Mouse (Mus musculus) brain, adult 2 months (tissue): Measurements from ENCODE around the gene F2.
"Not testable (repeated sequence)": the region's sequence is repeated elsewhere in the genome, so short reads cannot be mapped to it uniquely, and the experiment has no call there.

Experiments
- DNase-seq: peaks from one replicate; pipeline ENCODE4 v3.0.0; 2011; ENCODE audit warnings: low read depth, low spot score

The F2 gene

DNA sequence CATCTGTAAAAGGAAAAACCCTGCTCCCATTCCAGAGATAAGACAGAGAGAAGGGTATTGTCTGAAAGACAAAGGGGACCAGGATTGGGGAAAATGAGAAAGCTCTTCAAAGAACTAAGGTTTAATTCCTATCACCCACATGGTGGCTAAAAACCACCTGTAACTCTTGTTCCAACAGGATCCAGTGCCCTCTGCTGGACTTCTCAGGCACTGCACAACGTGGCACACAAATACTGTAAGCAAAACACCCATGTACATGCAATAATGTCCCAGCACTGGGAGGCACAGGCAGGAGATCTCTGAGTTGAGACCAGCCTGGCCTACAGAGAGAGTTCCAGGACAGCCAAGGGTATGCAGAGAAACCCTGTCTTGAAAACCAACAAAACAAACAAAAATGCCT, 10.5 kb upstream of the F2 start:
- peak; percentile 83 for DNase-seq

DNA sequence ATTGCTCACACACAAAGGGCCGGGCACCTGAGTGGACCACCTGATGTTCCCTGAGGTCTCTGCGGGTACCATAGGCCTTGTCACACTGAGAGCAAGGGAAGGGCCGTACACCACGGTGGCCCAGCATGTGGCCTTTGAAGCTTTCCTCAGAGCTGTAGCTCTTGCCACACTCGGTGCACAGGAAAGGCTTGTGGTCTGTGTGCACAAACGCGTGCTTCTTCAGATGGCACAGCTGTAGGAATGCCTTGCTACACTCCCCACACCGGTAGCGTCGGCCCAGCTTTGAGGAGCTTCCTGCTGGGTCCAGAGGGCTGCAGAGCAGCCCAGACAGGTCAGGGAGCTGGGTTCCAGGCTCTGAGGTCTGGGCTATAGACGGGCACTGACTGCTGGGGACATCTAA, 9.6 kb upstream of the F2 start:
- DNase-seq, result no peak

DNA sequence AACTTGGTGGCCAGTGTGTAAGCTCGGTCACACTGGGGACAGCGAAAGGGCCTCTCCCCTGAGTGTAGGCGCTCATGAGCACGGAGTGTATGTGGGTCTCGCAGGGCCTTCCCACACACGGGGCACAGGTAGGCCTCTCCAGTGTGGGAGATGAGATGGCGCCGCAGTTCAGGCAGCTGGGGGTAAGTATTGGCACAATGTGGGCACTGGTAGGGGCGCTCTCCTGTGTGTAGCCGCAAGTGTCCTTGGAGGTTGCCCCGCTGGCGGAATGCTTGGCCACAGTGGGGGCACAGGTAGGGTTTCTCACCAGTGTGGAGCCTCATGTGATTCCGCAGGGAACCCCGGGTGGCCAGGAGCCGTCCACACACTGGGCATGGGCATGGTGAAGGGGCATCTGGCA, 9.1 kb upstream of the F2 start:
- no peak for DNase-seq

DNA sequence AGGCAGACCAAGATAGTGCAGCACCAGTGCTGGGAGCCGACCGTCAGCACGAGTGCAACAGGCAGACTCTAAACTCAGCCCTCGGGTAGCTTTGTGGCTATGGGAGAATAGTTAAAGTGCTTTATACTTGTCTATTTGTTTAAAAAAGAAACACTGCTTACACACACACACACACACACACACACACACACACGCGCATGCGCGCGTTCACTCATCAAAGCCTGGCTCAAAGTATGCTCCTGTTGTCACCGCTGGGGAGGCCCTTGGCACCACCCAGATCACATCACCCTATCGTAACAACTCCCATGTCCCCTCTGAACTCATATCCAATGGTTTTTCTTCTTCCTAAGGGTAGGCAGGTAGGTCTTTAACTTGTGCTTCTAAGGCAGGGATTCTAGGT, 7.8 kb upstream of the F2 start:
- DNase-seq, result no peak

DNA sequence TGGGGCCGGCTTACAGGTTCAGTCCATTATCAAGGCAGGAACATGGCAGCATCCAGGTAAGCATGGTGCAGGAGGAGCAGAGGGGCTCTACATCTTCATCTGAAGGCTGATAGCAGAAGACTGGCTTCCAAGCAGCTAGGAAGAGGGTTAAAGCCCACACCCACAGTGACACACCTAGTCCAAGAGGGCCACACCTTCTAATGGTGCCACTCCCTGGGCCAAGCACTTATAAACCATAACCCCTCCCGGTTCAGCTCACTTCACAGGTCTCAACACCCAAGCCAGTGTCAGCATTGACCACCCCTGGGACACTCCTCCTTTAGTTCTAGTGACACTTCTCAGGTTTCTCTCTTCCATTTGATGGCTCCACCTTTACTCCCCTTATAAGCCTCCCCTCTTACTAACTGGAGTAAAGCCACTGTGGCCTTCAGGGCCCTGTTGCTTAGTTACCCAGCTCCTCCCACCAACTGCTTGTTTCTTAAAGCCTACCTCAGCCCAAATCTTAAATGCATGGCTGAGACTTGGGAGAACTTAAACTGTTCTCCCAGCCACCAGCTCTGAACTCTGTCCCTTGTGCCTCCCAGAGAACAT, 6.7 kb upstream of the F2 start:
- DNase-seq, result no peak

DNA sequence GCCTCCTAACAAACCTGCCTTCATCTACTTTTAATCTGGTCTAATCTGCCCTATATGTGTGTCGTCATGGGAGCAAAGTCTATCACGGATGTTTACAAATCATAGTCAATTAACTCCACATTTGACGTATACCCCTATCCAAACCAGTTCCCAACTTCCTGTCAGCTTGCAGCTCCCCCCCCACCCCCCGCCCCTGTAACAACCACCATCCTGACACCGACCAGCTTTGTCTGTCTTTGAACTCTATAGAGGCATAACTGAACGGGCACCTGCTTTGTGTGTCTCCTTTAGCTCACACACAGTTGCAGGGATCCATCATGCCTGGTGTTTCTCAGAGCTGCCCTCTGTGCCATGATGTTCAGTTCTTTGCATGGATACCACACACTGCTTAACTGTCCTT, 2.7 kb upstream of the F2 start:
- DNase-seq, result no peak

DNA sequence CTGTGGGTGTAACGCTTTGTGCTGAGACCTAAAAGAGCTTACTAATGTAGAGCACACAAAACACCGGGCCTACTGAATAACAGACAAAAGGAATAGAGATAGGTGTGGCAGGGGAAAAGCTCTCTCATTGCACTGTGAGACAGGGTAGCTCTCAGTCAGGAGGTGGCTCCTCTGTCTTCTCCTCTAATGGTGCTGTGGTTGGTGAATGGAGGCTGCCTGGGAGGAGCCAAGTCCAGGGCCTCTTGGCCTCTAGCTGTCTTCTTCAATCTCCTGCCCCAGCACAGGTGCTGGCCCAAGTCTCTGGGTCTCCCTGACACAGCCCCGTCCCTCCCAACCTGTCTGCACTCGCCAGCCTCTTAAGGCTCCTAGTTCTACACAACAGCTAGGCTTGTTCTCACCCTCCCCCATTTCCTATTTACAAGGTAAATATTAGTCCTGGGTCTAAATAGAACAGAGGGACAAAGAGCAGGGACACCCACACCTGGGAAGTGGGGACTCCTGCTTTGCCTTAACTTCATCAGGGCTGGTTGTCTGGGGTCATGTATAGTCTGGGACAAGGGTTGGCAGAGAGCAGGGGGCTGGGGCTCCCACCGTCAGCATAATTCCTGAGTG, 619 bp upstream of the F2 start:
- no peak for DNase-seq

DNA sequence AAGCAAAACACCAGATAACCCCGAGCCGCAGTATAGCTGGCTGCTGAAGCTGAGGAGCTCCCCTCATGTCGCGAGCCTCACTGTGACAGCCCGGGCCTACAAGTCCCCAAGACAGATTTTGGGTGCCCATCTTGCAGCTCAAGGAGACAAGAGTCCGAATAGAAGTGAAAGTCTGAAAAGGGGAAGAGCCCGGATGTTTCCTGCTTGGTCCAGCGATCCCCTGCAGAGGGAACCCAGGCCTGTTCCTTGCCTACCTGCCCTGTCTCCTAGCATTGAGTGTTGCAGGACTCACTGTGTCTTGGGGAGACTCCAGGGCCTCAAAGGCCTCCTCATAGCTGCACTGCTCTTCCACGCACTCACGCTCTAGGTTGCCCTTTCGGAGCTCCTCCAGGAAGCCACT, 728 bp downstream of the F2 start:
- no peak for DNase-seq

DNA sequence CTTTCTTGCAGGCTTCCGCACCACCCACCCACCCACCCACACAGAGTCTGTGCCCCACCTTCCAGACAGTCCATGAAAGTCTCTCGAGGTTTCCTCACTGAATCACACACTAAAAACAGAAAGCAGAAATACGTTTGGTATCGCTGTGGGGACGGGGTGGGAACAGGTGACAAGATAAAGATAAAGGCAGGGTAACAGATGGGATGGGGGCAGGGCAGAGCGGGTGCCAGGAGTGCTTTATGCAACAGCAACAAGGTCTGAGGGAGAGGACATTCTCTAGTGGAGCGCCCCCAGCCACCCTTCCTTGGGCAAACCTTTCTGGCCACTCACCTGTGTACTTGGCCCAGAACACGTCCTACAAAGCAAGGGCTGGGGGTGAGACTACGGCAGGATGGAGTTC, 1.4 kb downstream of the F2 start:
- peak; percentile 80 for DNase-seq

DNA sequence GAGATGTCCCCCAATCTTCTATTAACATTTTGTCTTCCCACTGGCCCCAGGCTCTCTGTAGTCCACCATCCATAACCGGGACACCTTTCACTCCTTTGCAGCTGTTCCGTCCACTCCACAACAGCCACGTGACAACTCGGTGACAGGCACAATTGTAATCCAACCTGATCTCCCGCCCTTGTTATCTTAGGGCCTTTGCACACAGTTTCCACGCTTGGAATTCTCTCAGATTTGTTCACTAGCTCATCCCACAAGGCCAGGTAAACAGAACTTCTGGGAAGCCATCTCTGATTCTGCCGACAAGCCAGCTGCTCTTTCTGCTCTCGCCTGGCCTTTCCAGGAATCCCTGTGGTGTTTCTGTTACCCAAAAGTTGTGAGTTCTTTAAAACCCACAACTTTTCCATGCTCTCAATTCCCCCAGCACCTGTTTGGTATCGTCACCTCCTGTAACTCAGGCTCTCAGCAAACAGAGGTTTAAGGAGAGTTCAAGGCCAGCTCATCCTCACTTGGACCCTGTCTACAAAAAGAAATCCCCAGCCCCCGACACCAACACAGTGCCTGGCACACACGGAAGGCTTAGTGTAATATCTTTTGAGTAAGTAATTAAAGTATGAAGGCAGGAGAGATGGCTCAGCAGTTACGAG, 2.8 kb downstream of the F2 start:
- no peak for DNase-seq

DNA sequence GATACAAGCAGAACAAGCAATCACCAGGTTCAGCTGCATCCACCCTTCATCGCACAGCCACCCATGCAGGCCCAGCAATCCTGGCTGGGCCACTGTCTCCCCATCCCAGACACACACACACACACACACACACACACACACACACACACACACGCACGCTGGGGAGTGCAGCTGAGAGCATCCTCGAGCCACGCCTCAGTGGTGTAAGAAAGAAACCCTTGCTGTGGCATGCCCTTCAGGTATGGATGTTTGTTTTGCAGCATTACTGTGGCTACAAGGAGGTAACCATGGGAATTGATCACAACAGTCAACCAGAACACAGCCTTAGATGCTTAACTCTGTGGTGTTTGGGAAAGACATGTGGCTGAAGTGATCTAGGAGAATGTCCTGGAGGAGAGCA, 3.9 kb downstream of the F2 start:
- DNase-seq, result no peak

DNA sequence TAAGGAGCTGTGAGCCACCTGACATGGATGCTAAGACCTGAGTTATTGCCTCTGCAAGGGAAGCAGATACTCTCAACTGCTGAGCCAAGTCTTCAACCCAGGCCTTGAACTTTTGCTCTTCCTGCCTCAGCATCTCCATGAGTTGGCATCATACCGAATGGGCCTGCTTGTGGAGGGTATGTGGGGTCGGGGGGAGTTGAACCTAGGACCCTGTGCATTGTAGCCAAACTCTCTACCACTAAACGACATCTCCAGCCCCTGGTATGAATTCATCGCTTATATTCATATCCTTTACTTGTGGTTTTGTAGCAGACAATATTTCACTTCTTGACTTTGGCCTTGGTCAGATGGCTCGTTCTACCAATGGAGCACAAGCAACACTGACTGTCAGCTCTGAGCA, 4.4 kb downstream of the F2 start:
- DNase-seq, result no peak

DNA sequence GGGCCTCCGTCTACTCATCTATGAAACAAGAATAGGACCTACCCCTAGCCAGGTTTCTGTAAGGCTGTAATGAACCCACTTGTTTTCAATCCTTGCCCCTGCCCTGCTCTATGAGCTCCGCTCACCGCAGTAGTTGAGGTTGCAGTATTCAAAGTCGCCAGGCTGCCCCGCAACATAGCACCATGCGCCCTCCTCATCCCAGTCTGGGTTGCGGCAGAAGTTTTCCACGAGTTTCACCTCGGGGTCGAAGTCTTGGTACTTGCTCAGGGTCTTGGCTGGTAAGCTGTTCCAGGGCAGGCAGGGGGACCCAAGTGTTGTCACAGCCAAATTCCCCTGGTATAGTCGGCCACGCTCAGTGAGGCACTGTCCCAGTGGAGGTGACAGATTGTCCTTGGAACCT, 5.8 kb downstream of the F2 start:
- no peak for DNase-seq

DNA sequence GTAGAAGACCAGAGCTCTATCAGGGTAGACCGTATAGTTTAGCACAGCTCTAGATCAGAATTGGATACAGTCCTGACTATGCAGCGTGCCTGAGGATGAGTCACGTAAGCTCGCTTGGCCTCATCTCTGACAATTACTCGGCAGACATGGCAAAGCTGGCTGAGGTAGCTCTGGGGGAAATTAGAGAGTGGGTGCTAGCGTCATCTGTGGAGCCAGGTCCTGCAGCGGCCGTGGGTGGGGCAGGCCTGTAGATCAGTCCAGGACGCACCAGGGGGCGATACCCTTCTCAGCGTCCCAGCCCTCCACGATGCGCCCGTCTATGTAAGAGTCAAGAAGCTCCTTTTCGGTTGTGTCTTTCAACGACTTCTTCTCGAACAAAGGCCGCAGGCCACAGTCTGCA, 6.5 kb downstream of the F2 start:
- peak; percentile 83 for DNase-seq

DNA sequence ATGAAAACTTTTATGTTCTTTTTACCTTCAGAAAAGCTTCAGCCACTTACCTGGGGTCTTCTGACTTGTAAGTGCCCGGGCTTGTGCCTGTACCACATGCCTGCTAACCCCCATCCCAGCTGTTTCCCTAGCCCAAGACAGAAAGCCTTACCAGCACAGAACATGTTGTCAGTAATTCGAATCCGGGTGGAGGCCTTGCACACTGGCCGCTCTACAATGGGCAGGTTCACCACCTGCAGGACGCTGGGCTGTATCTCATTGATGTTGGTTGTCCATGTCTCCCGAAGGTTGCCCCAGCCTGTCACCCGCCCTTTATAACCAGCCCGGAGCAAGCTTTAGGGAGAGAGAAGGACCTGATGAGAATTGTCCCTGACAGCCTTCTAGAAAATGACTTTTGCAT, 8.0 kb downstream of the F2 start:
- DNase-seq, result no peak

DNA sequence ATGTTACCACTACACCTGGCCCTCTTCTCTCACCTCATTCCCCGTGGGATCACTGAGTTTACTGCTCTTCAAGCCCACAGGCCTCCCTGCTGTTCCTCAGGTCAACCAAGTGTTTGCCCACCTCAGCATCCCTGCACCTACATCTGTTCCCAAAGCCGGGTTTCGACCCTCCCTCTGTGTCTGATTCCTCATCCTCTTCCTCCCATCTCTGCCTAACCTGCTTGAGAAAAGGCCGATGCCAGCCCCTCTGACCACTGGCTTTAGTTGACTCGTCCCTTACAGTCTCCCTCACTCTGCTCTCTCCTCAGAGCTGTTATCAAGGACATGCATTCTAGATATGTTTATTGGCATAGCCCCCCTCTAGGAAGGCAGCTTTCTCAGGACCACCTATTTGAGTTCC, 8.7 kb downstream of the F2 start:
- DNase-seq, result no peak

DNA sequence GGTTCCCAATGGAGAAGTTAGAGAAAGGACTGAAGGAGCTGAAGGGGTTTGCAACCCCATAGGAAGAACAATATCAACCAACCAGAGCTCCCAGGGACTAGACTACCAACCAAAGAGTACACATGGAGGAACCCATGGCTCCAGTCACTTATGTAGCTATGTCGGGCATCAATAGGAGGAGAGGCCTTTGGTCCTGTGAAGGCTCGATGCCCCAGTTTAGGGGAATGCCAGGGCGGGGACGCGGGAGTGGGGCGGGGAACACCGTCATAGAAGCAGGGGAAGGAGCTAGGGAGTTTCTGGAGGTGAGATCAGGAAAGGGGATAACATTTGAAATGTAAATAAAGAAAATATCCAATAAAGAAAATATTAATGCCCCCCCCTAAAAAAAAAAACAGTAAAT, 12.8 kb downstream of the F2 start:
- not testable (repeated sequence) for DNase-seq

DNA sequence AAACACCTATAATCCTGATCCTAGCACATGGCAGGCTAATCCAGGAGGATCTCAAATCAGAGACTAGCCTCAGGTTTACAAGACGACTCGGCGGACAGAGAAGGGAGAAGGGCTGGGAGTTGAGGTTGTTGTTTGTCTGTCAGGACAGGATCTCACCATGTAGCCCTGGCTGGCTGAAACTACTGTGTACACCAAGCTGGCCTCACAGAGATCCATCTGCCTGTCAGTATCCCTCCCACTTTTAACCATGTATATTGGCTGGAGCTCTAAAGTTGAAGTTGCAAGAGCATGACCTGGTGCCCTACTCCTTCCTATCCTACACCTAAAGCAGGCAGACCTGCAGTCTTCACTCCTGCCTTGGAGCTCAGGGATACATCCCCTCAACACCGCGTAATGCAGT, 13.9 kb downstream of the F2 start:
- DNase-seq, result no peak

DNA sequence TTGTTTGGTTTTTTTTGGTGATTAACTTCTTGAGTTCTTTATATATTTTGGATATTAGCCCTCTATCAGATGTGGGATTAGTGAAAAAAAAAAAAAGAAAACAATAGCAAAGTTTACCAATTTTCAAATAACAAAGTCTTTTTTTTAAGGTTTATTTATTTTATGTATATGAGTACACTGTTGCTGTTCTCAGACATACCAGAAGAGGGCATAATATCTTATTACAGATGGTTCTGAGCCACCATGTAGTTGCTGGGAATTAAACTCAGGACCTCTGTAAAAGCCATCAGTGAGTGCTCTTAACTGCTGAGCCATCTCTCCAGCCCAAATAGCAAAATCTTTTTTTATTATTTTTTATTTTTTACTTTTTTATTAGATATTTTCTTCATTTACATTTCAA, 26.8 kb downstream of the F2 start:
- DNase-seq, result not testable (repeated sequence)

DNA sequence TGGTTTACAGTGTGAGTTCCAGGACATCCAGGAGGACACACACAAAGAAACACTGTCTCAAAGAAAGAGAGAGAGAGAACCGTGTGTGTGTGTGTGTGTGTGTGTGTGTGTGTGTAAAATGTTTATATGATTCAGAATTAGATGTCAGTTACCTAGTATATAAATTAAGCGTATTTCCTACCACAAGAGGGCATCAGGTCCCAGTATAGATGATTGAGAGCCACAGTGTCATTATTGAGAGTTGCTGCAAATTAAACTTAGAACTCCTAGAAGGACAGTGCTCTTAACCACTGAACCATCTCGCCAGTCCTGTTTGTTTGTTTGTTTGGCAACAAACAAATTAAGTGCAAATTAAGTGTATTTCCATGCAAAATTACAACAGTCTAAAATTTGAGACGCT, 33.8 kb downstream of the F2 start:
- peak; percentile 17 for DNase-seq

DNA sequence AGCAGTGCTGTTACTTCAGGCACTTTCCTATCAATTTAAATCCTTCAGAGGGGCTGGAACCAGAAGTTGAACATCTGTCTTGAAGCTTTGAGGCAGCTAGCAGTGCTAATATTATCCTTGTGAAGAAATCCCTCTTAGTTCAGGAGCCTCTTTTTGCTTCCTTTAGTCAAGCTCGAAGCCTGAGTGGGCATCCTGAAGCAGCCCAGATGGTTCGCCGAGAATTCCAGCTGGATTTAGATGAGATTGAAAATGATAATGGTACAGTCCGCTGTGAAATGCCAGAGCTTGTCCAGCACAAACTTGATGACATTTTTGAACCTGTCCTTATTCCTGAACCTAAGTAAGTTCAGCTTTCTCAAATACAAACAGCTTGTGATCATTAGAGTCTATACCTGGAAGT, 35.7 kb downstream of the F2 start:
- DNase-seq, result peak; percentile 71

DNA sequence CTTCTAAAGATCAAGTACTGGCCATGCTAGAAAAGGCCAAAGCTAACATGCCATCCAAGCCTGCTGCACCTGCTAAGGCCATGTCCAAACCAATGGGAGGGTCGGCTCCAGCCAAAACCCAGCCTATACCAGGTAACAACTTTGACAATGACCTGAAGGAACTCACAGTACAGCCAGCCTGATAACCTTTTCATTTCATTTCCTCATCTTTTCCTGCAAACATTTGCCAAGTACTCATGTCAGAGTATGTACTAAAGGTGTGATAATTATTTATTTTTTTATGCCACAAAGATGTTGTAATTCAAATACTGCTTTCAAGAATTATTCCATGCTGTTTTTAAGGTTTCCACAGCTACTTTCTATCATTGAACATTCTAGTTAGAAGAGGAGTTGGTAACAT, 50.0 kb downstream of the F2 start:
- no peak for DNase-seq

DNA sequence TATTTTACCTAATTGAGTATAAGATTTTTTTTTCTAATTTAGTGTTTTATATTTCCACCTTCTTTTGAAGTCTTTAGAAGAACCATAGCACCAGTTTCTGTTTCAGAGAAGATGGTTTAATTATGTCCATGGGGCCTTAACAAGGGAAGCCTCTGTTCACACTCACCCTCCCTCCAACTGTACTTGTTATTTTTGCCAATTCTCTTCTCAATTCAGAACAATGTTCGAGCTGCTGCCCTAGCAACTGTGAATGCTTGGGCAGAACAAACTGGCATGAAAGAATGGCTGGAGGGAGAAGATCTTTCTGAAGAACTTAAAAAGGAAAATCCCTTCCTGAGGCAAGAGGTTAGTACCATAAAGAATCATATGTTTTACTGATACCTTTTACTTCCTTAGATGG, 55.3 kb downstream of the F2 start:
- peak; percentile 77 for DNase-seq
